ENCODE assay signal across 11 mouse cellular contexts in the genomic region with DNA sequence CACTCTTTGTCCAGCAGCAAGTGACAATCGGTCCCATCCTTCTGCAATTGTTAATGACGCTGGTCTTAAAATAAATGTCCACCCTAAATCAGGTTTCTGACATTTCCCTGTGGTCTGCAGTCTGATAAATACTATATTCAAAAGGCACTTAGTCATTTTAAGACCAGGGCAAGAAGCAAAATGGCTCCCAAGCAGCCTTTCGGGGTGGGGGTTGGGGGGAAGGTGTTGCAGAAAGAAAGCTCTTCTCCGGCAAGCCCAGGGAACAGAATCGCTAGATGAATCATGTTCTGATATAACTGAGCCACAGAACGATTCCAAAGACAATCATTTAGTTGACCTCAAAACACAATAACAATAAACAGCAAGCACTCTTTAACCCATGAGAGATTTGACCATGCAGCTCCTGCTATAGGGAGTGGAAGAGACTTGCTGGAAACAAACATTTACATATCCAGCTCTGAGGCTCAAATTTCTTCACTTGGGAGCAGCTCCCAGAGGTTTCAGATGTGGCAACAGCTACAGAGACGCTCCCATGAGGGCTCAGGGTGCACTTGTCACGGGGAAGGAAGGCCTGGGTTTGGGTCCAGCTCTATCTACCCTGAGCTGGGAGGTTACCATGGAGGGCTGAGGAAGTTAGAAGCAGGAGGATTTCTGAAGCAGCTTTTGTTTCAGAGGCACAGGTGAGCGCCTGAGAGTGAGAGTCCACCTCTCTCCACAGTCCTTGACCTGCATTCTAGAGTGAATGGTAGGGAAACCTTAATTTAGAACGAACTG. TPM values are rescaled to one million over a fixed set of nuclear protein-coding genes. Genes with fewer than 3 reads are reported as not detected.
DNase-seq lines count a peak whose midpoint lies in the region; ATAC-seq and TF ChIP-seq lines count a peak whose summit lies in the region.
"Had no signal": no experiment of that assay in that cellular context is flagged by ENCODE, and none has a peak within 500 bp of the region (broad histone marks: within the 10 kb centered on the region; RNA-seq: fewer than 3 reads in every experiment).

No protein-coding gene starts in this region.

- peak overlapping the region; percentile 50; the same call in 1 of the 2 replicates for H3K9ac ChIP-seq in forebrain, embryonic 13.5 days
- H3K9ac ChIP-seq in forebrain, embryonic 11.5 days (ENCODE audit: low read length) = no peak overlapping the region
- no peak overlapping the region for H3K9ac ChIP-seq in lung, embryonic 16.5 days (ENCODE audit: low read length)
- peak overlapping the region; percentile 69 for H3K9ac ChIP-seq in midbrain, embryonic 16.5 days (ENCODE audit: low read depth, low read length)

- no peak for DNase-seq in forebrain, embryonic 11.5 days (ENCODE audit: low spot score)
- no peak for DNase-seq in lung, adult 2 months
- DNase-seq in thymus, adult 2 months = no peak
- DNase-seq in urinary bladder, postnatal 25 days (ENCODE audit: low spot score) = no peak
- DNase-seq: gastrocnemius, postnatal 10 days; kidney, adult 18-20 months; layer of hippocampus, postnatal 36 days had no signal

- H3K9me3 ChIP-seq in forebrain, embryonic 13.5 days (replicated peaks) = no peaks in the 10 kb centered on the region
- H3K9me3 ChIP-seq in forebrain, embryonic 11.5 days (ENCODE audit: control insufficient read depth, low read length) = no peaks in the 10 kb centered on the region
- H3K9me3 ChIP-seq in lung, embryonic 16.5 days (ENCODE audit: control insufficient read depth, low read length) = no peaks in the 10 kb centered on the region
- no peaks in the 10 kb centered on the region for H3K9me3 ChIP-seq in midbrain, embryonic 16.5 days (replicated peaks; ENCODE audit: control insufficient read depth, low read length, poor library complexity, severe bottlenecking)

- TF ChIP-seq POLR2A in lung, adult 2 months (IDR thresholded peaks at IDR 0.05; ENCODE audit: borderline replicate concordance, extremely low read depth, low read depth, low read length) = no peak
- TF ChIP-seq POLR2A in thymus, adult 2 months (IDR thresholded peaks at IDR 0.05; ENCODE audit: control insufficient read depth, extremely low read depth, insufficient read depth, low read length, poor library complexity) = no peak

- peak overlapping the region; percentile 52 for H3K4me2 ChIP-seq in forebrain, embryonic 13.5 days
- H3K4me2 ChIP-seq in forebrain, embryonic 11.5 days (ENCODE audit: low read depth, low read length, severe bottlenecking) = no peak overlapping the region
- no peak overlapping the region for H3K4me2 ChIP-seq in lung, embryonic 16.5 days (ENCODE audit: low read depth, low read length)
- H3K4me2 ChIP-seq in midbrain, embryonic 16.5 days (ENCODE audit: low read length) = peak overlapping the region; percentile 77

- H3K4me1 ChIP-seq in forebrain, embryonic 13.5 days = peaks cover 68% of the 10 kb centered on the region
- H3K4me1 ChIP-seq in forebrain, embryonic 11.5 days (replicated peaks; ENCODE audit: control insufficient read depth, insufficient read depth, low read length) = peaks cover 21% of the 10 kb centered on the region
- peaks cover 46% of the 10 kb centered on the region for H3K4me1 ChIP-seq in lung, embryonic 16.5 days (replicated peaks; ENCODE audit: control insufficient read depth, insufficient read depth, low read length)
- H3K4me1 ChIP-seq in lung, adult 2 months (ENCODE audit: control insufficient read depth, insufficient read depth, low read length) = peaks cover 17% of the 10 kb centered on the region
- H3K4me1 ChIP-seq in brown adipose tissue, adult 24 weeks (ENCODE audit: control insufficient read depth, insufficient read depth, insufficient read length, low read length) = peaks cover 19% of the 10 kb centered on the region
- peaks cover 47% of the 10 kb centered on the region for H3K4me1 ChIP-seq in midbrain, embryonic 16.5 days (ENCODE audit: control insufficient read depth, insufficient read depth, low read length)
- peaks cover 6% of the 10 kb centered on the region; the same call in 1 of the 2 replicates for H3K4me1 ChIP-seq in thymus, adult 2 months (replicated peaks; ENCODE audit: control insufficient read depth, insufficient read depth, low read length)

- no peak for ATAC-seq in forebrain, embryonic 13.5 days
- no peak for ATAC-seq in forebrain, embryonic 11.5 days (replicated peaks; ENCODE audit: low FRiP score)
- ATAC-seq in lung, embryonic 16.5 days (ENCODE audit: low read depth) = no peak
- no peak for ATAC-seq in midbrain, embryonic 16.5 days

- 80% methylated on average over 10 of the region's 10 CpGs for WGBS in forebrain, embryonic 13.5 days
- WGBS in forebrain, embryonic 11.5 days = 75% methylated on average over 10 of the region's 10 CpGs
- 58% methylated on average over 10 of the region's 10 CpGs for WGBS in lung, embryonic 16.5 days
- 63% methylated on average over 10 of the region's 10 CpGs for WGBS in lung, adult 2 months
- WGBS in midbrain, embryonic 16.5 days = 64% methylated on average over 10 of the region's 10 CpGs
- whole genome bisulfite sequencing in thymus, adult 2 months = 96% methylated on average over 10 of the region's 10 CpGs

- peak overlapping the region; percentile 88 for H3K27ac ChIP-seq in forebrain, embryonic 13.5 days
- H3K27ac ChIP-seq in forebrain, embryonic 11.5 days (ENCODE audit: low read depth, low read length) = no peak overlapping the region
- peak overlapping the region; percentile 56 for H3K27ac ChIP-seq in lung, embryonic 16.5 days (ENCODE audit: low read length)
- peak overlapping the region; percentile 56 for H3K27ac ChIP-seq in brown adipose tissue, adult 24 weeks (replicated peaks; ENCODE audit: low read depth, low read length)
- H3K27ac ChIP-seq in midbrain, embryonic 16.5 days (ENCODE audit: low read length) = peak overlapping the region; percentile 93
- H3K27ac ChIP-seq in thymus, adult 2 months (ENCODE audit: control insufficient read depth, insufficient read depth, low read length) = no peak overlapping the region

- H3K36me3 ChIP-seq in forebrain, embryonic 13.5 days (ENCODE audit: poor library complexity, severe bottlenecking) = no peaks in the 10 kb centered on the region
- no peaks in the 10 kb centered on the region for H3K36me3 ChIP-seq in forebrain, embryonic 11.5 days (ENCODE audit: control insufficient read depth, insufficient read depth, low read length)
- H3K36me3 ChIP-seq in lung, embryonic 16.5 days (ENCODE audit: control insufficient read depth, insufficient read depth, low read length) = no peaks in the 10 kb centered on the region
- H3K36me3 ChIP-seq in midbrain, embryonic 16.5 days (ENCODE audit: control insufficient read depth, insufficient read depth, low read length) = no peaks in the 10 kb centered on the region
- H3K36me3 ChIP-seq in thymus, adult 2 months (ENCODE audit: control insufficient read depth, insufficient read depth, low read length) = no peaks in the 10 kb centered on the region

- no peaks in the 10 kb centered on the region for H3K27me3 ChIP-seq in forebrain, embryonic 13.5 days
- H3K27me3 ChIP-seq in forebrain, embryonic 11.5 days (ENCODE audit: control insufficient read depth, insufficient read depth, low read length) = no peaks in the 10 kb centered on the region
- H3K27me3 ChIP-seq in lung, embryonic 16.5 days (ENCODE audit: control insufficient read depth, insufficient read depth, low read depth, low read length) = no peaks in the 10 kb centered on the region
- H3K27me3 ChIP-seq in midbrain, embryonic 16.5 days (ENCODE audit: control insufficient read depth, insufficient read depth, low read depth, low read length) = no peaks in the 10 kb centered on the region
- H3K27me3 ChIP-seq in thymus, adult 2 months (ENCODE audit: control insufficient read depth, insufficient read depth, low read length) = no peaks in the 10 kb centered on the region

- no peak for TF ChIP-seq CTCF in lung, adult 2 months (IDR thresholded peaks at IDR 0.05; ENCODE audit: insufficient read depth, low read length)
- no peak for TF ChIP-seq CTCF in thymus, adult 2 months (IDR thresholded peaks at IDR 0.05; ENCODE audit: borderline replicate concordance, control insufficient read depth, extremely low read depth, insufficient read depth, low read length, poor library complexity)

- H3K4me3 ChIP-seq in forebrain, embryonic 13.5 days = peak overlapping the region; percentile 26
- H3K4me3 ChIP-seq in forebrain, embryonic 11.5 days (ENCODE audit: low read depth, low read length) = no peak overlapping the region
- no peak overlapping the region for H3K4me3 ChIP-seq in lung, embryonic 16.5 days (ENCODE audit: low read length)
- H3K4me3 ChIP-seq in lung, adult 2 months (replicated peaks; ENCODE audit: extremely low read depth, low read depth, low read length) = no peak overlapping the region
- no peak overlapping the region for H3K4me3 ChIP-seq in brown adipose tissue, adult 24 weeks (ENCODE audit: insufficient read depth, low read depth, low read length)
- peak overlapping the region; percentile 48 for H3K4me3 ChIP-seq in midbrain, embryonic 16.5 days (ENCODE audit: low read depth, low read length)
- H3K4me3 ChIP-seq in thymus, adult 2 months (ENCODE audit: control insufficient read depth, insufficient read depth, low read length) = no peak overlapping the region

RNA-seq across cellular contexts. Expression of a gene that starts 22.9 kb away (rescaled TPM):
- polyA plus RNA-seq in forebrain, embryonic 13.5 days (2015; fragmentation: Nextera tagmentation; extraction: Ambion mirVana) = 30.5 and 30.8 TPM in 2 replicates
- 10.5 and 11.1 TPM in 2 replicates for polyA plus RNA-seq in forebrain, embryonic 11.5 days (2014; fragmentation: Nextera tagmentation; extraction: Ambion mirVana)
- 27.2 and 29.2 TPM in 2 replicates for polyA plus RNA-seq in lung, embryonic 16.5 days (2015; fragmentation: Nextera tagmentation; extraction: Ambion mirVana)
- 15.0 and 16.1 TPM in 2 replicates for polyA plus RNA-seq in lung, adult 2 months (2012; rRNA removed)
- 16.8 and 18.7 TPM in 2 replicates for polyA plus RNA-seq in brown adipose tissue, adult 24 weeks (2012; ENCODE audit: insufficient read depth, insufficient read length, missing spikeins)
- polyA plus RNA-seq in midbrain, embryonic 16.5 days (2015; fragmentation: Nextera tagmentation; extraction: Ambion mirVana) = 57.1 and 58.1 TPM in 2 replicates
- 7.2 and 9.1 TPM in 2 replicates for polyA plus RNA-seq in thymus, adult 2 months (2012; rRNA removed)

Comparison
In these comparisons a context has a peak if more than half of its experiments do, and no peak if none do; other contexts are left out.
1. H3K27ac ChIP-seq: peak in forebrain, embryonic 13.5 days (single experiment), lung, embryonic 16.5 days (single experiment), brown adipose tissue, adult 24 weeks (single experiment) and midbrain, embryonic 16.5 days (single experiment); none in forebrain, embryonic 11.5 days (single experiment) and thymus, adult 2 months (single experiment).
2. H3K4me2 ChIP-seq: peak in forebrain, embryonic 13.5 days (single experiment) and midbrain, embryonic 16.5 days (single experiment); none in forebrain, embryonic 11.5 days (single experiment) and lung, embryonic 16.5 days (single experiment).
3. H3K4me3 ChIP-seq: peak in forebrain, embryonic 13.5 days (single experiment) and midbrain, embryonic 16.5 days (single experiment); none in forebrain, embryonic 11.5 days (single experiment), lung, embryonic 16.5 days (single experiment), lung, adult 2 months (single experiment), brown adipose tissue, adult 24 weeks (single experiment) and thymus, adult 2 months (single experiment).
4. H3K9ac ChIP-seq: peak in forebrain, embryonic 13.5 days (single experiment) and midbrain, embryonic 16.5 days (single experiment); none in forebrain, embryonic 11.5 days (single experiment) and lung, embryonic 16.5 days (single experiment).